Mouse (Mus musculus) megakaryocyte, embryonic 14.5 days (primary cell): Measurements from ENCODE around the gene Abcg1. TPM values are rescaled to one million over a fixed set of nuclear protein-coding genes. Genes with fewer than 3 reads are reported as not detected.

Source experiments
- H3K27me3 ChIP-seq: replicated peaks from 2 replicates; pipeline ENCODE3; 2012; ENCODE audit warnings: inconsistent platforms
- H3K36me3 ChIP-seq: replicated peaks from 2 replicates; pipeline ENCODE3; 2012; ENCODE audit warnings: low read length, inconsistent platforms, mixed read lengths
- H3K4me1 ChIP-seq: 2 replicates; pipeline ENCODE4 v1.6.1; 2012; ENCODE audit warnings: inconsistent platforms
- H3K4me3 ChIP-seq: replicated peaks from 2 replicates; pipeline ENCODE3; 2012; ENCODE audit warnings: moderate library complexity, mild to moderate bottlenecking, inconsistent platforms
- H3K9me3 ChIP-seq: 2 replicates; pipeline ENCODE4 v1.6.1; 2012; ENCODE audit warnings: inconsistent platforms
- FLI1 ChIP-seq: IDR thresholded peaks from 2 replicates; pipeline ENCODE4 v1.6.1; 2012; ENCODE audit warnings: low read length, inconsistent platforms, mixed read lengths
- GATA1 ChIP-seq: IDR thresholded peaks from 3 replicates; pipeline ENCODE4 v1.6.1; 2012; ENCODE audit warnings: mixed read lengths, low read length, inconsistent platforms, borderline replicate concordance
- polyA plus RNA-seq: library from polyadenylated mRNA; stranded (reverse); fragments of >175 nt; gene quantifications from 2 replicates; pipeline ENCODE4 v1.2.3, GENCODE M21; 2012; ENCODE audit warnings: low replicate concordance; ENCODE audit not compliant: insufficient read depth

Abcg1 gene
- polyA plus RNA-seq, 1 experiment, result 7.8 TPM

DNA sequence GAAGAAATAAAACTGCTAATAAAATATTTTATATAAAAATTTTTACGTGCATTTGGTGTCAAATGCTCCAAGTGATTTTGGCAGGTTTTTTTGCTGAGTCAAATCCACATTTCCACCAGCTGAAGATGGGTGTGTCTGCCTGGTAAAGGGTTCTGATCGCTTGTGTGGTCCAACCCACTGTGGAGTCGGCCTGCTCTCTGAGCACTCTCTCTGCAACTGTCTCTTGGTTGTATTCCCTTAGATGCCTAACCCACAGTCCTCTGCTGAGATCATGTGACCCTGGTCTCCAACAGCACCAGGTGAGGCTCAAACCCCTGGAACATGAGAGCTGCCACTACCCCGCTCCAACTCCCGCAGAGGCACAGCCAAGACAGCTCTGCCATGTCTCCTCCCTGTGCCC lies 60.5 kb downstream of the Abcg1 start:
- Histone ChIP-seq H3K27me3 (peaks cover 10% of the 10 kb centered on the region), H3K9me3 (no peaks in the 10 kb centered on the region), H3K4me1 (no peaks in the 10 kb centered on the region), H3K4me3 (no peak overlapping the region), H3K36me3 (peaks cover 53% of the 10 kb centered on the region)
- no peak for TF ChIP-seq FLI1
- TF ChIP-seq GATA1, result no peak

DNA sequence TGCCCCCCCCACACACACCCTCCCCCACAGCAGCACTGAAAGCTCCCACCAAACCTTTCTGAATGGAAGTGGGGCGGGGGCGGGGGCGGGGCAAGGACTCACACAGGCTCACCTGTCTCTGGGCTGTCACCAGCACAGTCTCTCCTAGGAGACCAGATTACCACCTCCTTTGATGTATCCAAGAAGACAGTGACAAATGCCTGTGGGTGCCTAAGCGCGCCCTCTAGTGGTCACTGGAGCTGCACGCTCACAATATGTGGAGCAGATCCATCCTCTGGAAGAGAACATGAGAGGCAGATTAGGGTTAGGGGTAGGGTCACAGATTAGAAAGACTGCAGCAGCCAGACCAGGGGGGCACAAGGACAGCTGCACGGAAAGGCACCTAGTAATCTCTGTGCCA lies 62.0 kb downstream of the Abcg1 start:
- no peak overlapping the region for H3K4me3 ChIP-seq
- peaks cover 7% of the 10 kb centered on the region; the same call in 1 of the 2 replicates for H3K9me3 ChIP-seq
- H3K4me1 ChIP-seq, result no peaks in the 10 kb centered on the region
- peaks cover 14% of the 10 kb centered on the region for H3K27me3 ChIP-seq
- H3K36me3 ChIP-seq, result peaks cover 38% of the 10 kb centered on the region
- TF ChIP-seq GATA1, result no peak
- TF ChIP-seq FLI1, result no peak

DNA sequence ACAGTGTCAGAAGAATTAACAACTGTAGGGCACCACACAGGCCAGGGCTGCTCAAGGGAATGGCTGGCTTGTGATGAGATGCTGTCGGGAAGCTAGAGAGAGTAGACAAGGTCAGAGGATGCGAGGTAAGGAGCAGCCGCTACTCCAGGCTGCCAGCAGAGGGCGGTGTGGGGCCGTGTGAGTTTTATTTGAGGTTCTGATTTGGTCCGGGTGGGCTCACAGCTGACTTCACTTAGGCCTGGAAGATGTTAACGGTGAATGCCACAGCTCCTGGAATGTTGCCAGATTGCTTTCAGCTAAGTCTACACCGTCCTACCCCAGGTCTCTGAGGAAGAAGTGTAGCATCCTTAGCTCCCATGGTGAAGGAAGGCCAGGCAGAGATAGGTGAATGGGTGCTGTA lies 64.5 kb downstream of the Abcg1 start:
- H3K4me1 ChIP-seq, result no peaks in the 10 kb centered on the region
- H3K36me3 ChIP-seq, result peaks cover 14% of the 10 kb centered on the region
- TF ChIP-seq GATA1 (no peak), FLI1 (no peak)
- H3K9me3 ChIP-seq, result peaks cover 7% of the 10 kb centered on the region; the same call in 1 of the 2 replicates
- H3K4me3 ChIP-seq, result no peak overlapping the region
- H3K27me3 ChIP-seq, result peaks cover 33% of the 10 kb centered on the region

DNA sequence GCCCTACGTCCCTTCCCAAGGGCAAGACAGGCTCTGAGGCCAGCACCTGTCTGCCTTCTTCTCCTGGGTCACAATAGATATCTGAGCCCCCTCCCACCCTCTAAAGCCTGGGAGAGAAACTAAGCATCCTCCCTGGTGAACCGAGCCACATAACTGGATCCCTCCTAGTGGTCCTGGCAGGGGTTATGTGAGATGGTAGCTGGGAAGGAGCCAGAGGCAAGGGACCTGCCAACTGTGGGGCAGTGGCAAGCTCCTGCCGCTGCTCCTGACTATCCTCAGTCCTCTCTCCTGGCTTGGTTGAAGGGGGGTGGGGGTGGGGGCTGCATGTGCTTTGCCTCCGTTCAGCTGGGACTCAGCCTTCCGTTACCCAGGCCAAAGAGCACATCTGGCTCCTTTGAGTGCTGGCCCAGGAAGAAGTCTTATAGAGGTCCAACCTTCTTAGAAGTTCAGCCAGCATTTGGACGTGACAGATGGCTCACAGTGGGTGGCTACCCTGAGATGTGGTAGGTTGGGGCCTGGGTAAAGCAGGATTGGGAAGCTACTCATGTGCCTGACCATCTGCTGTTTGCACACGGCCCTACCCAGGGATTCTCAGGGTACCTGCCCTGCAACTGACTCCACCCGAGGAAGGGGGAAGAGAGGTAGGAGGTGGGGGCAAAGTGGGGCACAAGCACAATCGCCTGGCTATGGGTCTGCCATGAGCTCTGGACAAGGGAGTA lies 68.2 kb downstream of the Abcg1 start:
- peaks cover 7% of the 10 kb centered on the region; the same call in 1 of the 2 replicates for H3K9me3 ChIP-seq

DNA sequence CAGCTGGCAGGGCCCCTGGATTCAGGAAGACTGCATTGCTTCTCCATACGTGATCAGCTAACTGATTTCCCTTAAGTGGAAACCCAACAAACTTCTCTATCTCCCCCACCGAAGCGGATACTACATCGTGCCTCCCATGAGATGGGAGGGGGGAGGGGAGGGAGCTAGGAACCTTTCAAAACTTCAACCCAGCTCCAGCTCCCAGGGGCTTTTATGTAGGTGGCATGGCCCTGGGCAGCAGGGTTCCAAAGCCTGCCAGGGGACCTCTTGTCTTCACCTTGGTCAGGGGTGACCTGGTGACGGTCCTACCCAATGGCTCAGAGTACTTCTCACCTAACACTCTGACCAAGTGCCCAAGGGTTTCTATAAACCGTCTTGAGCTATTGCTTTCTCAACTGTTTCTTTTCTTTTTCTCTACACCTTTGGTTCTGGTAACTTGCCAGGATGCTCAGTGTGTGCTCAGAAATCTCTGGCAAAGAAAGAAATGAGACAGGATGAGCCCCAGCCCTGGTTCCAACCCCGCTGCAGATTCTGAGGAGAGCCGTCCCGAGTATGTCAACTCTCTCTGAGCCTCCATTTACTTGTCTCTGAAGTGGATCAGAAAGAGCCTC lies 71.3 kb downstream of the Abcg1 start:
- TF ChIP-seq FLI1, result no peak
- no peak for TF ChIP-seq GATA1
- Histone ChIP-seq H3K4me1 (no peaks in the 10 kb centered on the region), H3K36me3 (no peaks in the 10 kb centered on the region), H3K4me3 (no peak overlapping the region), H3K9me3 (peaks cover under 1% of the 10 kb centered on the region; the same call in 1 of the 2 replicates), H3K27me3 (peaks cover 64% of the 10 kb centered on the region)

More for the DNA sequence above, 68.2 kb downstream of the Abcg1 start:
- Histone ChIP-seq H3K4me1 (no peaks in the 10 kb centered on the region), H3K36me3 (no peaks in the 10 kb centered on the region), H3K4me3 (no peak overlapping the region), H3K27me3 (peaks cover 56% of the 10 kb centered on the region)
- TF ChIP-seq FLI1 (no peak), GATA1 (no peak)

DNA sequence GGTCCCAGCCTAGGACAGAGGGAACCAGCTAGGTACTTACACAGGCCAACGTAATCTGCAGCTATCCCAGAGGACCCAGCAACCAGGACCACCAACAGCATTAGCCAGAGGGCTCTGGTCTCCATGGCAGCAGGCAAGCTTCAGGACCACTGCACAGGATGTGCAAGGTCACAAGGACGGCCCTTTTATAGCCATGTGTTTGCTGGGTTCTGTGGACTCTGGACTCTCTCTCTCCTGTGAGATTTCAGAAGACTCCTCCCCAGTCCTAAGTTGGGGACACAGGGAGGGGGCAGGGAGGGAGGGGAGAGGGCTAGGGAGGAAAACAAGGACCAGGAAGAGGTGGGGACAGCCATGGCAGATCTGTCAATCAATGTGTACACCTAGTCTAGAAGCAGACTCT lies 72.0 kb downstream of the Abcg1 start, which contains the start of gene Tff3:
Tff3 (minus strand) TSS at position 195 of the 400 bp plus-strand sequence.
- TF ChIP-seq GATA1 (no peak), FLI1 (no peak)
- Histone ChIP-seq H3K27me3 (peaks cover 64% of the 10 kb centered on the region), H3K9me3 (no peaks in the 10 kb centered on the region), H3K36me3 (no peaks in the 10 kb centered on the region), H3K4me1 (no peaks in the 10 kb centered on the region), H3K4me3 (no peak within 1 kb of the TSS)

DNA sequence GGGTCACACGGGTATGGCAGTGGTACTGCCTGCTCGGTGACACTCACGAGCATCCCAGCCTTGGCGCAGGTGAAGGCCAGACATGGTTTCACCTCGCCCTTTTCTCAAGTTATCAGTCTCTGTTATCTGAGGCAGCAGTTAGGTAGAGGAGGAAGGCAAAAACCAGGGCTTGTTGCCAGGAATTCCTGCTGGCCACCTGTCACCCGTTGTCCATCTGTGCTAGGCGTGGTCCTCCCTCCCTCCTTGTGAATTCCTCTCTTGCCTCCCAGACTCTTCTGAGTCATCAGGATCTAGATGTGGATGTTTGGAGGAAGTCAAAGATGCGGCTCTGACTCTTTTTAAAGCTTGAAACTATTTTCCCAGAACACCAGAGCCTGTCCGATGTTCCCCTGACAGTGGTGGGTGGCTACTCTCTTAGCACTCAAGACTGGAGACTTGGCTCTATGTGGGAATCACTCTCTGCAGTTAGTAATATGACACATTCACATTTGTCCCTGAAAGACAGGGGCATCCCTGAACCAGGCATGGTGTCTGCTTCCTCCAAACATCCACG lies 73.9 kb downstream of the Abcg1 start:
- Histone ChIP-seq H3K36me3 (no peaks in the 10 kb centered on the region), H3K4me1 (no peaks in the 10 kb centered on the region), H3K4me3 (no peak overlapping the region), H3K27me3 (peaks cover 51% of the 10 kb centered on the region), H3K9me3 (no peaks in the 10 kb centered on the region)
- TF ChIP-seq GATA1, result no peak
- no peak for TF ChIP-seq FLI1

DNA sequence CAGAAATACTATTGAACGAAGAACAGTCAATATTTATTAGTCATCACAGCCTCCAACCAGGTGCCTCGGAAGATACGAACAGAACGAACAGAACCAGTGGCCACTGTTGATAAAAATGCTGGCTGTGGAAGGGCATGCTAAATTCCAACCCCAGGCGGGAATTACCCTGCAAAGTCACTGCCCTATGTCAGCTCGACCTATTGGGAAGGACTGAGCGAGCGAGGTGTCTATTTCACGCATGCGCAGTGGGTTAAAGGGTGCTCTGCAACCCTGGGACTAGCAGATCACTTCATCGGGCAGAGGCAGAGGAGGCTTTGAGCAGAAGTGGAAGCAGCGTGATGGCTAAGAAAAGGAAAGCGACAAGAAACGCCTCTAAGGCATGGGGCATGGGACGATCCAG lies 76.3 kb downstream of the Abcg1 start:
- peaks cover under 1% of the 10 kb centered on the region; the same call in 1 of the 2 replicates for H3K4me1 ChIP-seq
- TF ChIP-seq FLI1, result no peak
- TF ChIP-seq GATA1, result no peak
- no peaks in the 10 kb centered on the region for H3K36me3 ChIP-seq
- H3K9me3 ChIP-seq, result no peaks in the 10 kb centered on the region
- no peak overlapping the region for H3K4me3 ChIP-seq
- peaks cover 31% of the 10 kb centered on the region for H3K27me3 ChIP-seq

DNA sequence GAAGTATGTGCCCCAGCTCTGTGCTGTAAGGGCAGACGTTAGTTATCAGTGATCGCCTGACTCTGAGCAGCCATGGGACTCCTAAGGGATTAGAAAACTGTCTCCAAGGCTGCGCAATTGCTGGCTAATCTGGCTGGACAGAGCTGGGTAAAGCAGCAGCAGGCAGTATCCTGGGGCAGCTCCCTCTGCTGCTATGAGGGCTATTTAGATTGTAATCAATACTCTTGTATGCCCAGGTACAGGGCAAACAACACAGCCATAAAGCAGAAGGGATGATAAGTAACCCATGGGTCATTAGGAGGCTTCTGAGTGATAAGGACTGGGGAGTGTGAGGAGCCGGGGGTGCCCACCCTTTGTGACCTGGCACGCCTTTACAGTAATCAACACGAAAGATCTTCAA lies 77.4 kb downstream of the Abcg1 start:
- Histone ChIP-seq H3K4me1 (peaks cover 4% of the 10 kb centered on the region; the same call in 1 of the 2 replicates), H3K4me3 (no peak overlapping the region), H3K36me3 (no peaks in the 10 kb centered on the region), H3K9me3 (no peaks in the 10 kb centered on the region), H3K27me3 (peaks cover 25% of the 10 kb centered on the region)
- no peak for TF ChIP-seq FLI1
- no peak for TF ChIP-seq GATA1

DNA sequence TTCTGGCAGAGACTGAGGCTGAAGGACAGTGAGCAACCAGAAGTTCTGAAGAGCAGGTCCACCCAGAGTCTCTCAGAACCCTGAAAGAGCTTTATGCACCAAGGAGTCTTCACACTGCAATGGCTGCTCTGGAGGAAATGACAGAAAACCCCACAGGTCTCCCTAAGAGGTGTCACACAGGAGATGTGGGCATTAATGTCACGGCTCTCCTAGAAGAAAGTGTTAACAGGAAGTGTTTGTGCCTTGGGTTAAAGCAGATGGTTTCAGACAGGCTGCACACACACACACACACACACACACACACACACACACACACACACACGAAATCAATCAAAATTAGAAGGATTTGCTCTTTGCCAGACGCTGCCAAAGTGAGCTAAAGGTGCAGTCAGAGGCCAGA lies 78.8 kb downstream of the Abcg1 start:
- H3K27me3 ChIP-seq, result peaks cover 17% of the 10 kb centered on the region
- TF ChIP-seq FLI1 (no peak), GATA1 (no peak)
- no peaks in the 10 kb centered on the region for H3K9me3 ChIP-seq
- no peaks in the 10 kb centered on the region for H3K36me3 ChIP-seq
- H3K4me3 ChIP-seq, result no peak overlapping the region
- peaks cover 4% of the 10 kb centered on the region; the same call in 1 of the 2 replicates for H3K4me1 ChIP-seq
